Mouse (Mus musculus) testis, adult 2 months (tissue): ENCODE measurements around the gene Klk1b16.

Experiments used
- CTCF ChIP-seq: fragments of 200-500 bp; IDR thresholded peaks from 2 replicates; pipeline ENCODE4 v1.5.1; 2012; ENCODE audit warnings: low read depth, mild to moderate bottlenecking, inconsistent platforms, low read length, moderate library complexity; ENCODE audit not compliant: control insufficient read depth, insufficient read depth, insufficient replicate concordance
- POLR2A ChIP-seq: fragments of 200-500 bp; IDR thresholded peaks from 2 replicates; pipeline ENCODE4 v1.6.1; 2012; ENCODE audit warnings: low read depth, mild to moderate bottlenecking, inconsistent platforms, low read length, moderate library complexity; ENCODE audit not compliant: control insufficient read depth

DNA sequence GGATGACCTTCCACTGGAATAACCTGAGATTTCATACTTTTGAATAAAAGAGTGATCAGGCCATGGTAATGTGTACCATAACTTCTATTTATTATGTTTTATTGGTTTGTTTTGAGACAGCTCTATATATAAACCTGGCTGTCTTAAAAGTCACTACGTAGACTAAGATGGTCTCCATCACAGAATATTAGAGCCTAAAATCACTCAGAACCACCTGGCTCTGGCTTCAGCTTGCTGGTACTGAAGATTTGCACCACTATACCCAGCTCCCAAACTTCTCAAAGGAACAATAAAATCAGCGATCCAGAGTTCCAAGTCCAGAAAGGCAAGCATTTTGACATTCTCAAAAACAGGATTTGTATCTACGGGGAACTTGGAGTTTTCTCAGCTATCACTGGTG is at the start of gene Klk1b16:
- no peak for TF ChIP-seq CTCF
- TF ChIP-seq POLR2A, result no peak
